Mouse (Mus musculus) thymus, postnatal 4 days (tissue): ENCODE measurements around the gene Aadacl2.

Source experiments
- DNase-seq: peaks from one replicate; pipeline ENCODE4 v3.0.0; 2021

Gene Aadacl2

GRCm38 (mm10) chr3:60006443-60006842 lies at the start of gene Aadacl2:
Gene Aadacl2, plus strand, starts transcription at chr3:60006743.
- no peak for DNase-seq

DNA sequence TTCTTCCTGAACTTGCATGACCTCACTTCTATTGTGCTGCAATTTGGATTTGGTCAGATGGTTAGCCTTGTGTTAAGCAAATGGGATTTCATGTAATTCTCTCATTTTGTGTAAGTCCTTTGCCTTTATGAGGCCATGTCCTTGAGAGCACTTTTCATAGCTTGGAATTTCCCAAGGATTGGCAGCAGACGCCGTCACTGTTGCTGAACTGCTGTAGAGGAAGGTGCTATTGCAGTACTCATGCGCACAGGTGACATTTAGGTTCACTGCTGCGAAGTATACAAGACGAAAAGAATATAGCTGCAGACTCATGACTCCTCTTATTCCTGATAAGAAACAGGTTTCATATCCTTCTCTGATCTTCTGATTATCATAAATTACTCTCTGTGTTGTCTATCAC lies 35.7 kb upstream of the Aadacl2 start:
- DNase-seq = no peak

DNA sequence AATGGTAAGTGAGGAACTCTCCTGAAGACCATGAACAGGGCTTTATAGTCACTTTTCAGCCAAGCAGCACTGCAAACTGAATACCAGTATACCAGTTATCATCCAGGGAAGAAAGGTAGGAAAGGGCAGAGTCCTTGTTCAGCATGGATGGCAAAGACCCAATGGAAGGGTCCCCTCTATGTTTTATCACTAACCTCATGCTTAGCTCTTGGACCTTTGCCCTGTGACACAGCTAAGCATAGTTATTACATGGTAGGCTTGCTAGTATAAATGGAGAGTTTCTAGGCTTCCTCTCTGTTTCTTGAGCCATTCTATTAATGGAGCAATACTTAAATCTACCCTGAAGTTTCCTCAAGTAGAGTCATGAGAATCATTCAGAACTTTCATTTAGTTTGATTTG lies 32.0 kb upstream of the Aadacl2 start:
- DNase-seq = no peak

DNA sequence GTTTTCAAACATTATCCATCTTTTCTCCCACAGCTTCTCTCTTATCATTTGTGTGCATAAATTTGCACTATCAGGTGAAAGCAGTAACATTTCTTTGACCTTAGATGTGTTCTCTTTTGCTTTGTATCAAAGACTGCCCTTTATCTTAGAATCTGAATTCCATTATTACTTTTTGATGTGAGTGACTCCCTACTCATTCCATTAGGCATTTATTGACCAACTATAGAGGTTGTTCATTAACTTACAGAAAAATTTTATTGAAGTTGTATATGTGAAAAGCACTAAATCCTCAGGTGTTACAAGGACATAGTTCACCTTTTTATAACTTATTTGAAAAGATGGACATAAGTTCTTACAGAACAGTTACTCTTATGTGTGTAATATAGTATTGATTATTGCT lies 2.9 kb upstream of the Aadacl2 start:
- DNase-seq = no peak

DNA sequence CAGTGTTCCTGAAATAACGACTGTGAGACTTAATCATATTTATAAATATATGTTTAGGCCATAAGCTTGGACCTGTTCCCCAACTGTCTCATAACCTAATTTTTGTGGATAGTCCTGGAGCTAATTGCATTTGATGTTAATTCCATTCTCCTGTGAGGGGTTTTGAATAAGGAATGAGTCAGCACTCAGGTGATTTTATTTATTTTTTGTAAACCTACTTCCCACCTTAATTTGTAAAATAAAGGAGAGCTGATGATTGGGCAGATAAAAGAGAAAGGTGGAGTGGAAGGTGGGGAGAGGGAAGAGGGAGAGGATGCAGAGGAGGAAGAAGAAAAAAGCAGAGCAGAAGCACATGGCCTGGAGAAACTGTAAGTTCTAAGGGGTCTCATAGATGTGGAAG lies 18.9 kb downstream of the Aadacl2 start, which contains the start of gene Aadac:
TSS of gene Aadac (plus strand) at position 301 of the 400 bp plus-strand sequence.
- DNase-seq = no peak

GRCm38 (mm10) chr3:60031511-60031910 lies 25.0 kb downstream of the Aadacl2 start:
- no peak for DNase-seq

DNA sequence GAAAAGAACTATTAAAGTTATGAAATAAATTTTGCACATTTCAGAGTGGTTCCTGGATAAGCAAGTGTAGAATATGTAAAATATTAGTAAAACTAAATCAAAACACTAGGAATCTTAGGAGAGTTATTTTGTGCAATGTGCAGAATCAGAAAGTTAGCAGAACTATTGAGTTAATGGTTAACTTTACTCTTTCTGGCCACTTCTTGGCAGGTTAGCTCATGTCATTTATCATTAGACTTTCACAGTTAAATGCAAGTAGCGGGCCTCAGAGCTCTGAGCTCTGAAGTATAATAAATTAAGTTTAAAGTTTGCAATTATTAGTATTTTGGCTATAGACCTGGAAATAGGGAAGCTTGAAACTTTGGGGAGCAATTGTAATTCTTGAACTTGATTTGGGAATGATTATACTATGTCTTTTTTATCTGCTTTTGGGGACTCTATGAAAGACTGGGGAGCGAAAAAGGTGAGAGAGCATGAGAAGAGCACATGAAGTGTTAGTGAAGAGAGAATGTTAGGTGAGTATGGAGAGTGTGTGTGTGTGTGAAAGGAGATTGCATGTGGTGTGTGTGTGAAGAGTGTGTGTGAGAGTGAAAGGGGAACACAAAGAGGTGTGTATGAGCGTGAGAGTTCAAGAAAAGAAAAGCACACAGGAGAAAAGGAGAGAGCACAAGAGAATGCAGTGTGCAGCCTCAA lies 39.8 kb downstream of the Aadacl2 start:
- no peak for DNase-seq

DNA sequence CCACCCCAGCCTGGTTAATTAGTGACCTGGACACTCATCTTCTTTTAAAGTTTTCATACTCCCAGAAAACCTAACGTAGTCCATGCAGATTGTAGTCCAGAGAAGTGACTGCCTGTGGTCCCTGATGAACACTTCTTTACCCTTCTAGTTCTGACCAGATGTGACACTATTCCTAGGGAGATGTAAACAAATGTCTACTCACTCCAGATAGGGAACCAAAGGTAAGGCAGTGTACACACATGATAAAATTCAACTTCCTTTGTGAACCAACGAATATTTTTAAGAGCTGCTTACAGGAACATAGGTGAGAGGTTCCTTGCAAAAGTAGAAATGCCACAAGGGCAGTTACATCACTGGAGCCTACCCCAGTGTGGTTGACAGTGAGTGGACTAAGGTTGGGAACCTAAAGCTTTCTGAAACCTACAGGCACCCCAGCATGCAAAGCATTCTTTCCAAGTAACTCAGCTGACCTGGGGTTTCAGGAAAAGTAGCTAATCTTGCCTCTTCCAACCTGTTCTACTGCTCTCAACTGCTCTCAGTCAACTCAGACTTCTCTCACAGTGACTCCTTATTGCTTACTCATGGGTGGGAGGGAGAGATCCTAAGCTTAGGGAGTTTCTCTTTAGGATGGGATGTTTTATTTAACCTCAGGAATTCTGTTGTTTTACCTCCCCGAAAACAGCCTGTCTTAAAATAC lies 46.8 kb downstream of the Aadacl2 start:
- DNase-seq = no peak

DNA sequence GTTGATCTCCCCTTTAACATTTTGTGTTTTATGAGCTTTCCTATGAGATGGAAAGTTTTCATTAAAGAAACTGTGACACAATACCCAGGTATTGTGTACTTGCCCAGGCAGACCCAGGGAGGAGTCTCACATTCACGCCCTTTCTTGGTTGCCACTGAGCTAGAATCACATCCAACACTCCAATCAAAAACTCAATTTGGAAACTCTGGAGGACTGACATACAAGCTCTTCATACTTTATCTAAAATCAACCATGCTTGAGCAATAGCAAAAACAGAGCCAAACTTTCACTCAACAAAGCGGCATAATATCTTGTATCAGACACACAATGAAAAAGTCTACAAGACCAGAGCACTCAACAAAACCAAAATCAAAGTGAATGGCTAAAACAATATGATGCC lies 47.4 kb downstream of the Aadacl2 start:
- DNase-seq = no peak

GRCm38 (mm10) chr3:60056451-60056850 lies 49.9 kb downstream of the Aadacl2 start:
- DNase-seq = peak; percentile 14

DNA sequence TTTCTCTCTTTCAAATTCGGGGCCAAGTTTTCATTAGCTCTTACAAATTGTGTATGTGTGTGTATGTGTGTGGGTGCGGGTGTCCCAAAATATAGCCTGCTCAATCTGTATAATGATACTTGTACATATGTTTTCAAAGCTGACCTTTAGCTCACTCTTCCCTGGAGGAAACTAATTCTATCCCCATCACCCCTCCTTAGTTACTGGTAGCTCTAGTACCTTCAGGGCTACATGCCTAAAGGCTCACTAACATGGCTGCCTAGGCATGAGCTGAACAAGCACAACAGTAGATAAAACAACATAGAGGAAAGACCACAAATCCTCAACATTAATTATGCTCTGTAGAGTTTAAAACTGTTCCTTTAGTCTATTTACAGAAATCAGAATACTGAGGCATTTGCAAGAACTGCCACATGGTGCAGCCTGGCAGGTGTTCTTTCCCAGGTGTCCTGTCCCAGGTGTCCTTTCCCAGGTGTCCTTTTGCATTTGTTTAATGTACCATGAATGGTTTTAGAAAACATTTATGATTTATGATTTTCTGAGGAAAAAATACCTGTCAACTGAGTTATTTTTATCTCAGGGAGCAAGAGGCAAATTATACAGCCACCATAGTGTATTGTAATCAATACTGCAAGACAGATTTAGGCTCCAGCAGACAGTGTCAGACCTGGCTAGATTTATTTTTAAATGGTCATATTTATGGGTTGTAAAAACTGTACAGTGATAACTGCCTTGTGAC lies 50.7 kb downstream of the Aadacl2 start:
- no peak for DNase-seq

DNA sequence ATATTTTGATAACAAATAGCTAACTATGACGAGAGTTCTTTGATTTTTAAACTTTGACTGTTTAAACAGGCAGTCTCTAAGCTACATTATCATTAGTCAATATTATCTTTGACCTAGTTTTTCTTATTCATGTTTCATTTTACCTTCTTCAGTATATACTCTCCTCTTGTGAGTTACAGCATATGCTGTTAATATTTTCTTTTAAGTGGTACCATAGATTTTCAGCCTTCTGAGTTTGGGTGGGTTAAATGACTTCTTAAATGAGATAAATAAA lies 51.2 kb downstream of the Aadacl2 start:
- no peak for DNase-seq
